Mouse (Mus musculus) intestine, postnatal 0 days (tissue): ENCODE results near the gene Sh3tc1. TPM values are rescaled to one million over a fixed set of nuclear protein-coding genes. Genes with fewer than 3 reads are reported as not detected.
A peak's percentile ranks its signal among the peaks of the same experiment; 100 is the strongest.

Source experiments
- ATAC-seq: fragments of 200-750 bp; cut with Nextera tagmentation; 2 replicates; pipeline ENCODE4 v1.8.0; 2017; ENCODE audit warnings: mild to moderate bottlenecking, moderate TSS enrichment, moderate library complexity
- H3K27ac ChIP-seq: fragments of 300-500 bp; sonication (generic); 2 replicates; pipeline ENCODE4 v1.5.1; 2014; ENCODE audit warnings: mild to moderate bottlenecking, low read depth, low read length, moderate library complexity
- H3K27me3 ChIP-seq: fragments of 300-500 bp; sonication (generic); replicated peaks from 2 replicates; pipeline ENCODE4 v1.6.1; 2014; ENCODE audit warnings: low read length, mixed read lengths; ENCODE audit not compliant: control insufficient read depth, insufficient read depth
- H3K36me3 ChIP-seq: fragments of 300-500 bp; sonication (generic); 2 replicates; pipeline ENCODE4 v1.6.1; 2014; ENCODE audit warnings: mild to moderate bottlenecking, moderate library complexity; ENCODE audit not compliant: control insufficient read depth, insufficient read depth
- H3K4me1 ChIP-seq: fragments of 300-500 bp; sonication (generic); replicated peaks from 2 replicates; pipeline ENCODE4 v1.6.1; 2014; ENCODE audit warnings: antibody characterized with exemption, low read length, mixed read lengths; ENCODE audit not compliant: control insufficient read depth, insufficient read depth
- H3K4me2 ChIP-seq: fragments of 300-500 bp; sonication (generic); replicated peaks from 2 replicates; pipeline ENCODE4 v1.6.1; 2014; ENCODE audit warnings: low read depth, mild to moderate bottlenecking, moderate library complexity
- H3K4me3 ChIP-seq: fragments of 300-500 bp; sonication (generic); 2 replicates; pipeline ENCODE4 v1.5.1; 2014; ENCODE audit warnings: low read depth, low read length
- H3K9ac ChIP-seq: fragments of 300-500 bp; sonication (generic); 2 replicates; pipeline ENCODE4 v1.6.1; 2014; ENCODE audit warnings: mild to moderate bottlenecking, low read depth, low read length
- H3K9me3 ChIP-seq: fragments of 300-500 bp; sonication (generic); 2 replicates; pipeline ENCODE4 v1.6.1; 2016; ENCODE audit warnings: mixed run types; ENCODE audit not compliant: control insufficient read depth
- CTCF ChIP-seq: sonication (generic); IDR thresholded peaks from 2 replicates; pipeline ENCODE4 v1.5.1; 2016; ENCODE audit warnings: low read depth, mild to moderate bottlenecking, control low read depth, antibody characterized with exemption, moderate library complexity
- WGBS: fragments of 180-500 bp; shearing (Covaris S2); extraction: QIAGEN DNeasy Blood & Tissue Kit; methylation state at CpG from one replicate; pipeline ENCODE4 v1.1.7; 2014; 5-methylcytosine and 5-hydroxymethylcytosine counted together
- polyA plus RNA-seq: library from polyadenylated mRNA; unstranded; fragments of >200 nt; fragmentation: Nextera tagmentation; extraction: Ambion mirVana; gene quantifications from 2 replicates; pipeline ENCODE4 v1.2.1, GENCODE M21; 2015

Sh3tc1 gene
- polyA plus RNA-seq, 1 experiment from 2014 or later: 18.3 TPM

- Histone ChIP-seq H3K36me3 (no peaks in the 10 kb centered on the region), H3K27ac (no peak overlapping the region; the same call in 1 of the 2 replicates), H3K27me3 (peaks cover 22% of the 10 kb centered on the region), H3K9ac (peak overlapping the region; percentile 57; the same call in 1 of the 2 replicates), H3K9me3 (no peaks in the 10 kb centered on the region), H3K4me3 (peak overlapping the region; percentile 59), H3K4me2 (peak overlapping the region; percentile 100), H3K4me1 (no peaks in the 10 kb centered on the region; the same call in 1 of the 2 replicates)
- peak; percentile 73 for ATAC-seq
- 11% methylated on average over 26 of the region's 26 CpGs for WGBS
- TF ChIP-seq CTCF: peak; percentile 46
Observed at GRCm38 (mm10) chr5:35756997-35757638, 17.3 kb upstream of the Sh3tc1 start.

GRCm38 (mm10) chr5:35756020-35756419 lies 16.2 kb upstream of the Sh3tc1 start:
- no peak for ATAC-seq
- H3K9me3 ChIP-seq: no peaks in the 10 kb centered on the region

GRCm38 (mm10) chr5:35755131-35755733 lies 15.4 kb upstream of the Sh3tc1 start:
- WGBS: 26% methylated on average over 5 of the region's 5 CpGs
- no peak for ATAC-seq
- no peak overlapping the region for H3K9ac ChIP-seq
- H3K27ac ChIP-seq: no peak overlapping the region
- H3K4me2 ChIP-seq: no peak overlapping the region
- peak; percentile 96 for TF ChIP-seq CTCF
- no peaks in the 10 kb centered on the region; the same call in 1 of the 2 replicates for H3K4me1 ChIP-seq
- no peaks in the 10 kb centered on the region for H3K9me3 ChIP-seq
- peaks cover 22% of the 10 kb centered on the region for H3K27me3 ChIP-seq
- no peaks in the 10 kb centered on the region for H3K36me3 ChIP-seq
- H3K4me3 ChIP-seq: no peak overlapping the region

More at GRCm38 (mm10) chr5:35756020-35756419, 16.2 kb upstream of the Sh3tc1 start:
- no peaks in the 10 kb centered on the region; the same call in 1 of the 2 replicates for H3K4me1 ChIP-seq
- H3K4me3 ChIP-seq: no peak overlapping the region
- 85% methylated on average over 4 of the region's 4 CpGs for WGBS
- H3K27me3 ChIP-seq: peaks cover 22% of the 10 kb centered on the region
- no peak overlapping the region for H3K9ac ChIP-seq
- no peaks in the 10 kb centered on the region for H3K36me3 ChIP-seq
- TF ChIP-seq CTCF: no peak
- H3K27ac ChIP-seq: no peak overlapping the region
- no peak overlapping the region for H3K4me2 ChIP-seq

- Histone ChIP-seq H3K36me3 (no peaks in the 10 kb centered on the region), H3K4me3 (no peak overlapping the region), H3K27ac (no peak overlapping the region), H3K4me2 (no peak overlapping the region), H3K27me3 (no peaks in the 10 kb centered on the region), H3K9ac (no peak overlapping the region), H3K4me1 (no peaks in the 10 kb centered on the region; the same call in 1 of the 2 replicates), H3K9me3 (no peaks in the 10 kb centered on the region)
- 73% methylated on average over 7 of the region's 7 CpGs for WGBS
- ATAC-seq: no peak
- TF ChIP-seq CTCF: no peak
Observed at GRCm38 (mm10) chr5:35751016-35751415, 11.2 kb upstream of the Sh3tc1 start.

- no peak for TF ChIP-seq CTCF
- no peak overlapping the region for H3K9ac ChIP-seq
- H3K4me1 ChIP-seq: no peaks in the 10 kb centered on the region; the same call in 1 of the 2 replicates
- H3K9me3 ChIP-seq: no peaks in the 10 kb centered on the region
- 83% methylated on average over 1 of the region's 1 CpGs for WGBS
- ATAC-seq: no peak
- H3K27ac ChIP-seq: no peak overlapping the region
- no peaks in the 10 kb centered on the region for H3K36me3 ChIP-seq
- no peaks in the 10 kb centered on the region for H3K27me3 ChIP-seq
- no peak overlapping the region for H3K4me3 ChIP-seq
- no peak overlapping the region for H3K4me2 ChIP-seq
Observed at GRCm38 (mm10) chr5:35750026-35750425, 10.2 kb upstream of the Sh3tc1 start.

- Histone ChIP-seq H3K27ac (no peak overlapping the region), H3K4me3 (no peak overlapping the region), H3K9me3 (no peaks in the 10 kb centered on the region), H3K9ac (no peak overlapping the region), H3K4me2 (no peak overlapping the region), H3K27me3 (no peaks in the 10 kb centered on the region), H3K4me1 (no peaks in the 10 kb centered on the region; the same call in 1 of the 2 replicates), H3K36me3 (no peaks in the 10 kb centered on the region)
- WGBS: 53% methylated on average over 3 of the region's 3 CpGs
- TF ChIP-seq CTCF: no peak
- ATAC-seq: no peak
Observed at GRCm38 (mm10) chr5:35749416-35749815, 9.6 kb upstream of the Sh3tc1 start.
